Mouse (Mus musculus): Measurements from ENCODE around the gene Acbd5.

Gene Acbd5

GRCm38 (mm10) chr2:23068894-23069744 is 1.2 kb downstream of the Acbd5 start:
- DNase-seq, result peak; percentile 94 to 95

- DNase-seq, result no peak
Observed at GRCm38 (mm10) chr2:23070491-23070890, 2.5 kb downstream of the Acbd5 start.

GRCm38 (mm10) chr2:23071406-23071805 is 3.4 kb downstream of the Acbd5 start:
- no peak for DNase-seq

- no peak for DNase-seq
Observed at GRCm38 (mm10) chr2:23075846-23076245, 7.9 kb downstream of the Acbd5 start.

- no peak for DNase-seq
Observed at GRCm38 (mm10) chr2:23076783-23077182, 8.8 kb downstream of the Acbd5 start.

GRCm38 (mm10) chr2:23077693-23078092 is 9.7 kb downstream of the Acbd5 start:
- no peak for DNase-seq

GRCm38 (mm10) chr2:23078588-23078987 is 10.6 kb downstream of the Acbd5 start:
- DNase-seq, result no peak

- DNase-seq, result no peak
Observed at GRCm38 (mm10) chr2:23084540-23084939, 16.6 kb downstream of the Acbd5 start.

- DNase-seq, result peak in 1 of 2 experiments; percentile 22
Observed at GRCm38 (mm10) chr2:23092216-23092615, 24.2 kb downstream of the Acbd5 start.

GRCm38 (mm10) chr2:23097028-23097427 is 29.1 kb downstream of the Acbd5 start:
- DNase-seq, result no peak

GRCm38 (mm10) chr2:23102266-23102665 is 34.3 kb downstream of the Acbd5 start:
- DNase-seq, result no peak

- DNase-seq, result no peak
Observed at GRCm38 (mm10) chr2:23119573-23119972, 51.6 kb downstream of the Acbd5 start.

- DNase-seq, result no peak
Observed at GRCm38 (mm10) chr2:23155199-23155621, 87.2 kb downstream of the Acbd5 start.

GRCm38 (mm10) chr2:23155777-23156607 is 88.0 kb downstream of the Acbd5 start, which contains the start of the genes Mastl and Yme1l1:
Mastl (minus strand) TSS chr2:23156024.
Yme1l1 (plus strand) TSS chr2:23156369.
- DNase-seq, result peak; percentile 94 to 96

- DNase-seq, result no peak
Observed at GRCm38 (mm10) chr2:23156608-23157081, 88.7 kb downstream of the Acbd5 start.
